Mouse (Mus musculus): ENCODE measurements around the gene Abcf2. TPM values are rescaled to one million over a fixed set of nuclear protein-coding genes. Genes with fewer than 3 reads are reported as not detected.

Abcf2 gene
- 36.2 and 36.9 TPM in 2 replicates for polyA plus RNA-seq (2015; fragmentation: Nextera tagmentation; extraction: Ambion mirVana)

- Histone ChIP-seq H3K27me3 (ENCODE audit: control insufficient read depth, insufficient read depth, low read depth, low read length) (no peaks in the 10 kb centered on the region), H3K9me3 (replicated peaks; ENCODE audit: control insufficient read depth, low read length) (no peaks in the 10 kb centered on the region), H3K4me3 (ENCODE audit: low read depth, low read length) (peak within 1 kb of the TSS; percentile 88), H3K4me1 (ENCODE audit: control insufficient read depth, low read depth, low read length) (peaks cover 14% of the 10 kb centered on the region; the same call in 1 of the 2 replicates), H3K4me2 (ENCODE audit: low read depth, low read length) (peak within 1 kb of the TSS; percentile 95), H3K9ac (ENCODE audit: low read depth, low read length) (peak within 1 kb of the TSS; percentile 86), H3K36me3 (ENCODE audit: control insufficient read depth, insufficient read depth) (peaks cover 10% of the 10 kb centered on the region), H3K27ac (ENCODE audit: low read length) (peak within 1 kb of the TSS; percentile 67)
- peak; percentile 94 for ATAC-seq (ENCODE audit: low read depth)
- WGBS (ENCODE audit: insufficient replicate concordance): under 1% methylated on average over 48 of the region's 48 CpGs
Observed at GRCm38 (mm10) chr5:24577183-24577929, at the start of gene Abcf2. Gene Abcf2, minus strand, starts transcription at chr5:24577467.

GRCm38 (mm10) chr5:24624822-24625120 is 47.5 kb upstream of the Abcf2 start:
- Histone ChIP-seq H3K4me3 (ENCODE audit: low read depth, low read length) (no peak overlapping the region), H3K27ac (ENCODE audit: low read length) (no peak overlapping the region), H3K4me2 (ENCODE audit: low read depth, low read length) (no peak overlapping the region), H3K9ac (ENCODE audit: low read depth, low read length) (no peak overlapping the region), H3K4me1 (ENCODE audit: control insufficient read depth, low read depth, low read length) (no peaks in the 10 kb centered on the region), H3K36me3 (ENCODE audit: control insufficient read depth, insufficient read depth) (no peaks in the 10 kb centered on the region), H3K9me3 (replicated peaks; ENCODE audit: control insufficient read depth, low read length) (no peaks in the 10 kb centered on the region), H3K27me3 (ENCODE audit: control insufficient read depth, insufficient read depth, low read depth, low read length) (peaks cover 20% of the 10 kb centered on the region)
- 32% methylated on average over 4 of the region's 4 CpGs for WGBS (ENCODE audit: insufficient replicate concordance)
- ATAC-seq (ENCODE audit: low read depth): no peak

GRCm38 (mm10) chr5:24623986-24624821 is 46.9 kb upstream of the Abcf2 start, which contains the start of gene Smarcd3:
Gene Smarcd3, minus strand, starts transcription at chr5:24624411.
- Histone ChIP-seq H3K9ac (ENCODE audit: low read depth, low read length) (no peak within 1 kb of the TSS), H3K27ac (ENCODE audit: low read length) (no peak within 1 kb of the TSS), H3K4me1 (ENCODE audit: control insufficient read depth, low read depth, low read length) (no peaks in the 10 kb centered on the region), H3K4me2 (ENCODE audit: low read depth, low read length) (peak within 1 kb of the TSS; percentile 40), H3K36me3 (ENCODE audit: control insufficient read depth, insufficient read depth) (no peaks in the 10 kb centered on the region), H3K27me3 (ENCODE audit: control insufficient read depth, insufficient read depth, low read depth, low read length) (peaks cover 20% of the 10 kb centered on the region), H3K4me3 (ENCODE audit: low read depth, low read length) (no peak within 1 kb of the TSS), H3K9me3 (replicated peaks; ENCODE audit: control insufficient read depth, low read length) (no peaks in the 10 kb centered on the region)
- no peak for ATAC-seq (ENCODE audit: low read depth)
- 4% methylated on average over 37 of the region's 37 CpGs for WGBS (ENCODE audit: insufficient replicate concordance)

GRCm38 (mm10) chr5:24623041-24623985 is 46.0 kb upstream of the Abcf2 start:
- Histone ChIP-seq H3K36me3 (ENCODE audit: control insufficient read depth, insufficient read depth) (no peaks in the 10 kb centered on the region), H3K4me1 (ENCODE audit: control insufficient read depth, low read depth, low read length) (no peaks in the 10 kb centered on the region), H3K4me2 (ENCODE audit: low read depth, low read length) (no peak overlapping the region), H3K9me3 (replicated peaks; ENCODE audit: control insufficient read depth, low read length) (no peaks in the 10 kb centered on the region), H3K9ac (ENCODE audit: low read depth, low read length) (no peak overlapping the region), H3K27me3 (ENCODE audit: control insufficient read depth, insufficient read depth, low read depth, low read length) (peaks cover 20% of the 10 kb centered on the region), H3K27ac (ENCODE audit: low read length) (no peak overlapping the region), H3K4me3 (ENCODE audit: low read depth, low read length) (no peak overlapping the region)
- no peak for ATAC-seq (ENCODE audit: low read depth)
- 30% methylated on average over 8 of the region's 8 CpGs for WGBS (ENCODE audit: insufficient replicate concordance)

GRCm38 (mm10) chr5:24622386-24623040 is 45.2 kb upstream of the Abcf2 start:
- H3K4me2 ChIP-seq (ENCODE audit: low read depth, low read length): no peak overlapping the region
- H3K9ac ChIP-seq (ENCODE audit: low read depth, low read length): no peak overlapping the region
- H3K4me1 ChIP-seq (ENCODE audit: control insufficient read depth, low read depth, low read length): no peaks in the 10 kb centered on the region
- WGBS (ENCODE audit: insufficient replicate concordance): 56% methylated on average over 7 of the region's 7 CpGs
- H3K36me3 ChIP-seq (ENCODE audit: control insufficient read depth, insufficient read depth): no peaks in the 10 kb centered on the region
- H3K4me3 ChIP-seq (ENCODE audit: low read depth, low read length): no peak overlapping the region
- ATAC-seq (ENCODE audit: low read depth): no peak
- H3K9me3 ChIP-seq (replicated peaks; ENCODE audit: control insufficient read depth, low read length): no peaks in the 10 kb centered on the region
- H3K27ac ChIP-seq (ENCODE audit: low read length): no peak overlapping the region
- H3K27me3 ChIP-seq (ENCODE audit: control insufficient read depth, insufficient read depth, low read depth, low read length): peaks cover 20% of the 10 kb centered on the region

GRCm38 (mm10) chr5:24620626-24621025 is 43.4 kb upstream of the Abcf2 start:
- no peak overlapping the region for H3K4me2 ChIP-seq (ENCODE audit: low read depth, low read length)
- no peak overlapping the region for H3K9ac ChIP-seq (ENCODE audit: low read depth, low read length)
- H3K27me3 ChIP-seq (ENCODE audit: control insufficient read depth, insufficient read depth, low read depth, low read length): peaks cover 20% of the 10 kb centered on the region
- 63% methylated on average over 8 of the region's 8 CpGs for WGBS (ENCODE audit: insufficient replicate concordance)
- no peak overlapping the region for H3K4me3 ChIP-seq (ENCODE audit: low read depth, low read length)
- ATAC-seq (ENCODE audit: low read depth): no peak
- no peaks in the 10 kb centered on the region for H3K36me3 ChIP-seq (ENCODE audit: control insufficient read depth, insufficient read depth)
- no peaks in the 10 kb centered on the region for H3K9me3 ChIP-seq (replicated peaks; ENCODE audit: control insufficient read depth, low read length)
- no peaks in the 10 kb centered on the region for H3K4me1 ChIP-seq (ENCODE audit: control insufficient read depth, low read depth, low read length)
- no peak overlapping the region for H3K27ac ChIP-seq (ENCODE audit: low read length)

- Histone ChIP-seq H3K4me2 (ENCODE audit: low read depth, low read length) (no peak overlapping the region), H3K9me3 (replicated peaks; ENCODE audit: control insufficient read depth, low read length) (no peaks in the 10 kb centered on the region), H3K36me3 (ENCODE audit: control insufficient read depth, insufficient read depth) (no peaks in the 10 kb centered on the region), H3K4me1 (ENCODE audit: control insufficient read depth, low read depth, low read length) (no peaks in the 10 kb centered on the region), H3K27ac (ENCODE audit: low read length) (no peak overlapping the region), H3K27me3 (ENCODE audit: control insufficient read depth, insufficient read depth, low read depth, low read length) (peaks cover 20% of the 10 kb centered on the region), H3K4me3 (ENCODE audit: low read depth, low read length) (no peak overlapping the region), H3K9ac (ENCODE audit: low read depth, low read length) (no peak overlapping the region)
- WGBS (ENCODE audit: insufficient replicate concordance): 58% methylated on average over 8 of the region's 8 CpGs
- no peak for ATAC-seq (ENCODE audit: low read depth)
Observed at GRCm38 (mm10) chr5:24620116-24620515, 42.8 kb upstream of the Abcf2 start.

- H3K9me3 ChIP-seq (replicated peaks; ENCODE audit: control insufficient read depth, low read length): no peaks in the 10 kb centered on the region
- no peak for ATAC-seq (ENCODE audit: low read depth)
- peaks cover 12% of the 10 kb centered on the region for H3K27me3 ChIP-seq (ENCODE audit: control insufficient read depth, insufficient read depth, low read depth, low read length)
- H3K4me2 ChIP-seq (ENCODE audit: low read depth, low read length): no peak overlapping the region
- H3K27ac ChIP-seq (ENCODE audit: low read length): no peak overlapping the region
- no peaks in the 10 kb centered on the region for H3K4me1 ChIP-seq (ENCODE audit: control insufficient read depth, low read depth, low read length)
- H3K4me3 ChIP-seq (ENCODE audit: low read depth, low read length): no peak overlapping the region
- WGBS (ENCODE audit: insufficient replicate concordance): 48% methylated on average over 3 of the region's 3 CpGs
- no peaks in the 10 kb centered on the region for H3K36me3 ChIP-seq (ENCODE audit: control insufficient read depth, insufficient read depth)
- no peak overlapping the region for H3K9ac ChIP-seq (ENCODE audit: low read depth, low read length)
Observed at GRCm38 (mm10) chr5:24618921-24619320, 41.7 kb upstream of the Abcf2 start.

Data from liver, embryonic 16.5 days (tissue).